Mouse (Mus musculus): Measurements from ENCODE around the gene Col6a2.

- TF ChIP-seq CHD2 (IDR thresholded peaks at IDR 0.05; ENCODE audit: low read depth, low read length) (no peak), ZNF384 (IDR thresholded peaks at IDR 0.05; ENCODE audit: low read depth, low read length) (no peak), ZC3H11A (IDR thresholded peaks at IDR 0.05; ENCODE audit: borderline replicate concordance, low read depth, low read length) (no peak), HCFC1 (IDR thresholded peaks at IDR 0.05; ENCODE audit: borderline replicate concordance, insufficient read depth, low read length) (no peak), MAFK (IDR thresholded peaks at IDR 0.05; ENCODE audit: insufficient read depth, low read depth, low read length) (no peak)
These were observed 19.4 kb upstream of the Col6a2 start for GRCm38 (mm10) chr10:76642628-76643434.

Data from ES-E14 (cell line).